Mouse (Mus musculus) G1E (cell line): ENCODE results near the gene Apc2. TPM values are rescaled to one million over a fixed set of nuclear protein-coding genes. Genes with fewer than 3 reads are reported as not detected.
A peak's percentile ranks its signal among the peaks of the same experiment; 100 is the strongest.
"Not testable (repeated sequence)": the region's sequence is repeated elsewhere in the genome, so short reads cannot be mapped to it uniquely, and the experiment has no call there.

Experiments
- ATAC-seq: 2 replicates; pipeline ENCODE4 v1.8.0; 2016; ENCODE audit warnings: mild to moderate bottlenecking; ENCODE audit not compliant: insufficient number of reproducible peaks, poor library complexity, low FRiP score, severe bottlenecking; ENCODE audit errors: extremely low read depth
- DNase-seq: peaks from one replicate; pipeline ENCODE4 v3.0.0; 2012; ENCODE audit warnings: low spot score
- H3K27me3 ChIP-seq: 2 replicates; pipeline ENCODE4 v1.6.1; 2012; ENCODE audit warnings: mild to moderate bottlenecking, low read length, inconsistent platforms; ENCODE audit not compliant: insufficient read depth
- H3K36me3 ChIP-seq: replicated peaks from 2 replicates; pipeline ENCODE3; 2012; ENCODE audit warnings: mild to moderate bottlenecking, inconsistent platforms
- H3K4me1 ChIP-seq: 2 replicates; pipeline ENCODE4 v1.6.1; 2012; ENCODE audit warnings: low read depth, low read length, inconsistent platforms, mixed read lengths; ENCODE audit not compliant: insufficient read depth
- H3K4me3 ChIP-seq: 2 replicates; pipeline ENCODE4 v1.5.1; 2012; ENCODE audit warnings: low read depth, mild to moderate bottlenecking, inconsistent platforms, low read length, moderate library complexity, mixed read lengths
- H3K9me3 ChIP-seq: replicated peaks from 2 replicates; pipeline ENCODE4 v1.6.1; 2012; ENCODE audit warnings: inconsistent platforms
- CTCF ChIP-seq: IDR thresholded peaks from 2 replicates; pipeline ENCODE4 v1.5.1; 2012; ENCODE audit warnings: low read depth, low read length, inconsistent platforms, mixed read lengths
- GATA1 ChIP-seq: IDR thresholded peaks from 2 replicates; pipeline ENCODE4 v1.6.1; 2012; ENCODE audit warnings: borderline replicate concordance, low read length, inconsistent platforms, mixed read lengths
- GATA2 ChIP-seq: IDR thresholded peaks from 2 replicates; pipeline ENCODE4 v1.6.1; 2012; ENCODE audit warnings: low read depth, low read length, inconsistent platforms, borderline replicate concordance
- POLR2AphosphoS5 ChIP-seq: IDR thresholded peaks from 2 replicates; pipeline ENCODE4 v1.6.1; 2012; ENCODE audit warnings: low read depth, low read length, inconsistent platforms; ENCODE audit not compliant: insufficient replicate concordance
- TAL1 ChIP-seq: conservative IDR thresholded peaks from 2 replicates; pipeline ENCODE4 v1.6.1; 2012; ENCODE audit warnings: low read depth, low read length, inconsistent platforms, mixed read lengths
- polyA plus RNA-seq: library from polyadenylated mRNA; stranded (reverse); fragments of >175 nt; gene quantifications from 2 replicates; pipeline ENCODE4 v1.2.3, GENCODE M21; 2012
- total RNA-seq, 2 experiments: library from RNA; stranded (forward) in 1 of 2; stranded (reverse) in 1 of 2; fragments of 200-1000 nt in 1 of 2; fragments of >200 nt in 1 of 2; fragmentation: Nextera tagmentation in 1 of 2; gene quantifications; 2 replicates each; pipeline ENCODE4 v1.2.3; 2014 to 2017

Gene Apc2
- total RNA-seq (2014; fragmentation: Nextera tagmentation) (0.10 and 0.23 TPM in 2 replicates), total RNA-seq (2017) (0.06 and 0.11 TPM in 2 replicates), polyA plus RNA-seq (0.02 and 0.04 TPM in 2 replicates)

DNA sequence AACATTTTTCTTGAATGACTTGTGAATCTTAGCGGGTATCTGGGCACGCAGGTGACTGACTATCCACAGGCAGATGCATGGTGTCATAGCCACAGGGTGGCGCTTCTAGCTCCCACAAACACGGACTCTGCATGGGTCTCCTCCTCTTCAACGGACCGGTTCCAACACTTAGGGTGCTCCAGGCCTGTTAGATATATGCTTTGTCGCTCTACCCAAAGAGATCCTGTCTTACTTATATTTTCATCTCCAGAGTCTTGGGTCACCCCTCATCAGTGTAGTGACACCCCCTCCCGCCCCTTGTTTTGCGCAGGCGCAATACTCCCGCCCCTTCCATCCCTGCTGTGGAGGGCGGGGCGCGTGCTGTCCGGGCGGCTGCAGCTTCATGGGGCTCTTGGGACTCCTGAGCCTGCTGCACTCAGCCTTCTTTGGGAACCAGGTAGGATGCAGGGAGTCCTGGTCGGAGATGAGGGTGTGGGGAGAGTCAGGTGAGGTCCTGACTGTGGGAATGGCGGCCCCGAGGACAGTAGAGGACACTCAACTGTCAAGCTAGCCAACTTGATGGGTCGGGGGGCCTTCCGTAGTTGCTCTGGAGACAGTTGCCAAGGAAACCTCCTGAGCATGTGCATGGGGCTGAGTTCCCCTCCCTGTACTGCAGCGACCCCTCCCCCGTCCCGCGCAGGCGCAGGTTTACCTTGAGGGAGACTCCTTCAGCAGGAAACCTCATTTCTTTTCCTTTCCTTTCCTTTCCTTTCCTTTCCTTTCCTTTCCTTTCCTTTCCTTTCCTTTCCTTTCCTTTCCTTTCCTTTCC lies at the start of gene Apc2:
Gene Apc2 (plus strand): TSS at position 360 of the 808 bp plus-strand sequence.
- Histone ChIP-seq H3K9me3 (no peaks in the 10 kb centered on the region), H3K36me3 (peaks cover 31% of the 10 kb centered on the region), H3K27me3 (peaks cover 44% of the 10 kb centered on the region), H3K4me3 (peak within 1 kb of the TSS; percentile 83; the same call in 1 of the 2 replicates), H3K4me1 (peaks cover 52% of the 10 kb centered on the region)
- ATAC-seq (0 out of 2 replicates have a peak, but pooled peaks have one; percentile 30), DNase-seq (peak; percentile 64)
- TF ChIP-seq GATA2 (no peak), CTCF (peak; percentile 42), POLR2AphosphoS5 (0 out of 2 replicates have a peak, but pooled peaks have one; percentile 33)

- DNase-seq: no peak
- H3K4me3 ChIP-seq: no peak overlapping the region
Observed at GRCm38 (mm10) chr10:80247849-80248248, 47.9 kb upstream of the Apc2 start.

DNA sequence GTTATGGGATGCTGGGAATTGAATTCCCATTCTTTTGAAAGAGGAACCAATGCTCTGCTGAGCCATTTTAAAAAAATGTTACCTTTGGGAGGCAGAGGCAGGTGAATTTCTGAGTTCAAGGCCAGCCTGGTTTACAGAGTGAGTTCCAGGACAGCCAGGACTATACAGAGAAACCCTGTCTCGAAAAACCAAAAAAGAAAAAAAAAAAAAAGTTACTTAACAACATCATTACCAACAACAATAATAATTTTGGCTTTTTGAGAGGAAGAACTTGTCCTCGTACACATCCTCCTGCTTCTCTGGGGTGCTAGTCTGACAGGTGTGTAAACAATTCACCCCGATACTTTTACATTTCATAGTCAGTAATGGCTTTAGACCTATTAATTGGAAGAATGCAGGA lies 47.3 kb upstream of the Apc2 start:
- not testable (repeated sequence) for H3K9me3 ChIP-seq, DNase-seq, H3K27me3 ChIP-seq, ATAC-seq
- Histone ChIP-seq H3K4me3 (peak overlapping the region; percentile 84), H3K36me3 (peaks cover 56% of the 10 kb centered on the region), H3K4me1 (peaks cover 61% of the 10 kb centered on the region)

More at GRCm38 (mm10) chr10:80247849-80248248, 47.9 kb upstream of the Apc2 start:
- no peaks in the 10 kb centered on the region for H3K27me3 ChIP-seq
- H3K4me1 ChIP-seq: peaks cover 57% of the 10 kb centered on the region
- no peaks in the 10 kb centered on the region for H3K9me3 ChIP-seq
- TF ChIP-seq GATA2: no peak
- no peak for TF ChIP-seq CTCF
- no peak for TF ChIP-seq TAL1
- no peak for TF ChIP-seq GATA1
- no peak for TF ChIP-seq POLR2AphosphoS5
- ATAC-seq: no peak
- H3K36me3 ChIP-seq: peaks cover 56% of the 10 kb centered on the region

- TF ChIP-seq POLR2AphosphoS5 (no peak), GATA2 (no peak)
- H3K4me1 ChIP-seq: peaks cover 63% of the 10 kb centered on the region
- H3K27me3 ChIP-seq: no peaks in the 10 kb centered on the region
- H3K9me3 ChIP-seq: no peaks in the 10 kb centered on the region
- ATAC-seq: peak; percentile 72
- peak within 1 kb of the TSS; percentile 84 for H3K4me3 ChIP-seq
- peak; percentile 73 for DNase-seq
- H3K36me3 ChIP-seq: peaks cover 56% of the 10 kb centered on the region
Observed at GRCm38 (mm10) chr10:80248971-80249640, 46.7 kb upstream of the Apc2 start, which contains the start of gene Ndufs7. TSS of gene Ndufs7 (plus strand) at chr10:80249121.

DNA sequence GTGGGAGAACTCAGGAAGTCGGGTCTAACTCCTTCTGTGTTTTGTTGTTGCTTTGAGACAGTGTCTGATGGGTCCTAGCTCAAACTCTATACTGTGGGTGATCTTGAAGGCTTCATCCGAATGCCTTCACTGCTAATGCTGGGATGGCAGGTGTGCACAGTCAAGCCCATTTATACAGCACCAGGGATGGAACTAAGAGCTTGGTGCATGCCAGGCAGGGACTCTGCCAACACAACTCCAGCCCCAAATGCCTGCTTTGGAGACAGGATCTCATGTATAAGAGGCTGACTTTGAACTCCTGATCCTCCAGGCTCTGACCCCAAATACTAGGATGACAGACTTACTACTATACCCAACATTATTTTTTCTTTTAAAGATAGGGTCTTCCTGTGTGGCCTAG lies 45.7 kb upstream of the Apc2 start:
- DNase-seq: no peak
- H3K9me3 ChIP-seq: no peaks in the 10 kb centered on the region
- TF ChIP-seq TAL1 (no peak), GATA2 (no peak), CTCF (no peak)
- H3K4me3 ChIP-seq: peak overlapping the region; percentile 84
- peaks cover 63% of the 10 kb centered on the region for H3K4me1 ChIP-seq
- peaks cover 57% of the 10 kb centered on the region for H3K36me3 ChIP-seq
- H3K27me3 ChIP-seq: no peaks in the 10 kb centered on the region; the same call in 1 of the 2 replicates
- ATAC-seq: no peak

- H3K27me3 ChIP-seq: no peaks in the 10 kb centered on the region; the same call in 1 of the 2 replicates
- no peak for TF ChIP-seq POLR2AphosphoS5
- no peak for TF ChIP-seq CTCF
- no peak for TF ChIP-seq GATA1
- no peak for TF ChIP-seq TAL1
- H3K9me3 ChIP-seq: no peaks in the 10 kb centered on the region
- ATAC-seq: no peak
- H3K4me1 ChIP-seq: peaks cover 59% of the 10 kb centered on the region
- peaks cover 57% of the 10 kb centered on the region for H3K36me3 ChIP-seq
- H3K4me3 ChIP-seq: peak overlapping the region; percentile 84; the same call in 1 of the 2 replicates
- DNase-seq: no peak
Observed at GRCm38 (mm10) chr10:80250573-80250972, 45.2 kb upstream of the Apc2 start.
